Mouse (Mus musculus) fat pad, adult 2 months (tissue): ENCODE results near the gene Vmn2r103.

Source experiments
- DNase-seq: peaks from one replicate; pipeline ENCODE4 v3.0.0-alpha.2; 2011; ENCODE audit warnings: low read depth, low spot score; ENCODE audit errors: extremely low read depth

The Vmn2r103 gene

DNA sequence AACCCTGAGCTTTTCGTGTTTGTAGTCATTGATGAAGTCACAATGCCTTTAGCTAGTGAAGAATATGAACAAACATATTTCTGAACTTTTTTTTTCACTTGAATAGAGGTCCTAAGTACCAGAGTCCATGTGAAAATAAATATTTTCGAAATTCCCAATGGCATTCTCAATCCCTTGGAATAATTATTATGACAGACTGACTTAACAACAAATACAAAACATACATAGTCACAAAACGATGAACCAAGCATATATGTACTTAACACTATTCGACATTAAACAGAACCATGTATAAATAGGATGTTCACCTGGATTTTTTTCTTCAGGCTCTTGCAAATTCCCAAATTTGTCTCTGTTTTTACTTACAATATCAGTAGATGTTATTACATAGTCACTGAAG, at the start of gene Vmn2r103:
Vmn2r103 (plus strand) TSS at position 301 of the 400 bp plus-strand sequence.
- no peak for DNase-seq

DNA sequence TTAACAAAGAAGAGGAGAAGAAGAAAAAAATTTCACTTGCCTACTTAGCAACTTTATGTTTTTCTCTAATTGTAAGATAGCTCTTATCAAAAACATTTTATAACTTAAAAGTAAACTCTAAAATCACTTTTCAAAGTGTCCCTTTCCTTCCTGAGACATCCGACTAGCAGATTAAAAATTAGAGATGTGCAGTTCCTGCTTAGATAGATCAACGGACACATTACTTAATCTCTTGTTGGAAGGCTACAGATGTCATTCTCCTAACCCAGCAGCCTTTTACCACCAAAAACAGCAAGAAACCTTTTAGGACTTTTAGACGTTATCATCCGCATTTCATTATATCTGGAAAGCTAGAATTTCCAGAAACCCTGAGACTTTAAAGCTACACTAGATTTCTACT, 5.8 kb downstream of the Vmn2r103 start:
- DNase-seq, result no peak

DNA sequence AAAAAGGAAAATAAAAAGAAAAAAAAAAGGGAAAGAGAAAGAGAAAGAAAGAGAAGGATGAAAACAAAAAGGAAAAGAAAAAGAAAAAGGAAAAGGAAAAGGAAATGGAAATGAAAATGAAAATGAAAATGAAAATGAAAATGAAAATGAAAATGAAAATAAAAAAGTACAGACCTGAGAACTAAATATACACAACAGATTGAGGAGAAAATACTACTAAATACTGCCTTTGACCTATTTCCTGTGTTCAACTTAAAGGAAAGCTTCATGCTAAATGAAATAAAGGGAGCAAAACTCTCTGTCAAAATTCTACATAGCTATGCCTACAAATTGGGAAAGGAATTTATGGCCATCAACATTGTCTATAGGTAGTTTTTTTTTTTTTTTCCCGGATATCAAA, 16.1 kb downstream of the Vmn2r103 start:
- no peak for DNase-seq
